8 mouse cellular contexts compared by ENCODE assay signal in the genomic region with DNA sequence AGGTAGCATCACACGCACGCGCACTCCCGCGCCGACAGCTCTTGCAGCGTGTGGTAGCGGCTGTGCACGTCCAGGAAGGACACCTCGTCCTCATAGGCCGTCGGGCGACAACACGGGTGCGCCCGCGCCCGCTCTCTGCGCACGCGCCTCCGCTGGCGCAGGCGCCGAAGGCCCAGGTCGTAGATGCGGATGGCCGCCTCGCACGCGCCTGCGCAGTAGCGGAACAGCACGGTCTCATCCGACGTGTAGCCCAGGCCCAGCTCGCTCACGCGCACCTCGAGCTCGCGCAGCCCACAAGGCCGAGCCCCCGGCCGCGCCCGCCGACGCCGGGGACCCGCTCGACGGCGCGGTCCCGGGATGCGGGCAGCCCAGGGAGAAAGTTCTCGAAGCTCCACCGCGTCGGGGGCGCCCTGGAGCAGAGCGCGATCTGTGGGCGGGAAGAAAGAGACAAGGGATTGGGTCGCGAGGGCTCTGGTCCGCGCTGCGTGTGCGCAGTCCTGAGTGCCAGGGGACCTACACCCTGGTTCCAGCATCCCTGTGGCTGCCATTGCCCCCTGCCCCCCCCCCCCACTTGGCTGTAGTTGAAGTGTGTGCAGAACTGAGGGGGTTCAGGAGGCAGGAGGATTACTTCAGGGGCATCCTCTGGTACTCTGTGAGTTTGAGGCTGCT. TPM values are rescaled to one million over a fixed set of nuclear protein-coding genes. Genes with fewer than 3 reads are reported as not detected.
DNase-seq lines count a peak whose midpoint lies in the region; ATAC-seq and TF ChIP-seq lines count a peak whose summit lies in the region.

No protein-coding gene starts in this region.

- ATAC-seq in embryonic facial prominence, embryonic 13.5 days (ENCODE audit: insufficient number of reproducible peaks, insufficient read depth, low FRiP score, low TSS enrichment, low read depth), result peak; percentile 15; the same call in 1 of the 2 replicates
- peak; percentile 55 for ATAC-seq in intestine, embryonic 15.5 days

- H3K9ac ChIP-seq in embryonic facial prominence, embryonic 13.5 days, result peak overlapping the region; percentile 27; the same call in 1 of the 2 replicates
- peak overlapping the region; percentile 32 for H3K9ac ChIP-seq in intestine, embryonic 15.5 days

- no peaks in the 10 kb centered on the region for H3K36me3 ChIP-seq in embryonic facial prominence, embryonic 13.5 days
- no peaks in the 10 kb centered on the region for H3K36me3 ChIP-seq in intestine, embryonic 15.5 days
- H3K36me3 ChIP-seq in testis, adult 2 months (ENCODE audit: control insufficient read depth, insufficient read depth, low read length), result no peaks in the 10 kb centered on the region

- no peaks in the 10 kb centered on the region for H3K9me3 ChIP-seq in embryonic facial prominence, embryonic 13.5 days
- H3K9me3 ChIP-seq in intestine, embryonic 15.5 days, result no peaks in the 10 kb centered on the region

- H3K4me2 ChIP-seq in embryonic facial prominence, embryonic 13.5 days, result peak overlapping the region; percentile 51
- peak overlapping the region; percentile 58 for H3K4me2 ChIP-seq in intestine, embryonic 15.5 days (replicated peaks)

- DNase-seq in left cerebral cortex, postnatal 4 days, result peak; percentile 57
- DNase-seq in left cerebral cortex, adult 18-20 months (ENCODE audit: low spot score in 2 of 2), result no peak
- peak; percentile 28 for DNase-seq in lung, postnatal 14 days
- no peak for DNase-seq in layer of hippocampus, postnatal 25 days (ENCODE audit: extremely low spot score in 1 of 2, low spot score in 1 of 2)
- DNase-seq in B cell, adult 2 months, result no peak

- H3K4me3 ChIP-seq in embryonic facial prominence, embryonic 13.5 days, result peak overlapping the region; percentile 33
- H3K4me3 ChIP-seq in intestine, embryonic 15.5 days (replicated peaks), result peak overlapping the region; percentile 25
- H3K4me3 ChIP-seq in testis, adult 2 months (ENCODE audit: control insufficient read depth, low read depth, low read length), result peak overlapping the region; percentile 79

- no peak; the same call in 1 of the 2 replicates for TF ChIP-seq CTCF in testis, adult 2 months (IDR thresholded peaks at IDR 0.05; ENCODE audit: control insufficient read depth, insufficient read depth, insufficient replicate concordance, low read depth, low read length)

- H3K27ac ChIP-seq in embryonic facial prominence, embryonic 13.5 days, result no peak overlapping the region
- H3K27ac ChIP-seq in intestine, embryonic 15.5 days, result no peak overlapping the region
- peak overlapping the region; percentile 65; the same call in 1 of the 2 replicates for H3K27ac ChIP-seq in testis, adult 2 months (ENCODE audit: control insufficient read depth, insufficient read depth, low read depth, low read length)

- 29% methylated on average over 71 of the region's 71 CpGs for WGBS in embryonic facial prominence, embryonic 13.5 days
- WGBS in intestine, embryonic 15.5 days, result 28% methylated on average over 71 of the region's 71 CpGs

- peak; percentile 48 for TF ChIP-seq POLR2A in testis, adult 2 months (IDR thresholded peaks at IDR 0.05; ENCODE audit: control insufficient read depth, low read depth, low read length)

- intact Hi-C loops in left cerebral cortex, postnatal 4 days (cut with DNase I), result no loop called here

- H3K4me1 ChIP-seq in embryonic facial prominence, embryonic 13.5 days, result peaks cover 25% of the 10 kb centered on the region
- peaks cover 18% of the 10 kb centered on the region for H3K4me1 ChIP-seq in intestine, embryonic 15.5 days (replicated peaks)
- peaks cover 27% of the 10 kb centered on the region for H3K4me1 ChIP-seq in testis, adult 2 months (ENCODE audit: control insufficient read depth, insufficient read depth, low read length)

- H3K27me3 ChIP-seq in embryonic facial prominence, embryonic 13.5 days, result peaks cover 63% of the 10 kb centered on the region
- peaks cover 43% of the 10 kb centered on the region for H3K27me3 ChIP-seq in intestine, embryonic 15.5 days (replicated peaks)
- no peaks in the 10 kb centered on the region for H3K27me3 ChIP-seq in testis, adult 2 months (ENCODE audit: control insufficient read depth, insufficient read depth, low read length)

RNA-seq across cellular contexts. Expression of a gene that starts 5.8 kb away (rescaled TPM):
- total RNA-seq in left cerebral cortex, postnatal 4 days (2021), result 1 to 10 TPM; 1.2 to 1.3 TPM
- 1 to 10 TPM; 3.4 to 4.7 TPM for total RNA-seq in left cerebral cortex, adult 18-20 months (2021)
- 17.7 and 18.4 TPM in 2 replicates for polyA plus RNA-seq in embryonic facial prominence, embryonic 13.5 days (2015; fragmentation: Nextera tagmentation; extraction: Ambion mirVana)
- 9.9 and 10.7 TPM in 2 replicates for polyA plus RNA-seq in intestine, embryonic 15.5 days (2015; fragmentation: Nextera tagmentation; extraction: Ambion mirVana)
- polyA plus RNA-seq in testis, adult 2 months (2012; rRNA removed), result 7.8 and 9.2 TPM in 2 replicates
- 1 to 10 TPM; 2.7 to 3.6 TPM for total RNA-seq in layer of hippocampus, postnatal 25 days (2021)

RNA-seq across cellular contexts. Expression of a gene that starts 13.0 kb away (rescaled TPM):
- total RNA-seq in left cerebral cortex, postnatal 4 days (2021), result 10 to 100 TPM; 80.0 to 90.4 TPM
- total RNA-seq in left cerebral cortex, adult 18-20 months (2021), result 10 to 100 TPM; 61.8 to 63.0 TPM
- polyA plus RNA-seq in embryonic facial prominence, embryonic 13.5 days (2015; fragmentation: Nextera tagmentation; extraction: Ambion mirVana), result 40.5 and 46.5 TPM in 2 replicates
- polyA plus RNA-seq in intestine, embryonic 15.5 days (2015; fragmentation: Nextera tagmentation; extraction: Ambion mirVana), result 38.7 and 42.8 TPM in 2 replicates
- polyA plus RNA-seq in testis, adult 2 months (2012; rRNA removed), result 29.7 and 31.3 TPM in 2 replicates
- total RNA-seq in layer of hippocampus, postnatal 25 days (2021), result 10 to 100 TPM; 61.1 to 73.0 TPM

RNA-seq across cellular contexts. Expression of a gene that starts 18.5 kb away (rescaled TPM):
- total RNA-seq in left cerebral cortex, postnatal 4 days (2021), result 1 to 10 TPM; 1.2 TPM
- total RNA-seq in left cerebral cortex, adult 18-20 months (2021), result 1 to 10 TPM in 1 of 2 experiments, under 1 TPM in 1; 0.88 to 1.1 TPM
- polyA plus RNA-seq in embryonic facial prominence, embryonic 13.5 days (2015; fragmentation: Nextera tagmentation; extraction: Ambion mirVana), result 1.2 and 1.7 TPM in 2 replicates
- polyA plus RNA-seq in intestine, embryonic 15.5 days (2015; fragmentation: Nextera tagmentation; extraction: Ambion mirVana), result 1.2 and 1.6 TPM in 2 replicates
- 158 and 194 TPM in 2 replicates for polyA plus RNA-seq in testis, adult 2 months (2012; rRNA removed)
- total RNA-seq in layer of hippocampus, postnatal 25 days (2021), result 1 to 10 TPM in 1 of 2 experiments, under 1 TPM in 1; 0.89 to 1.6 TPM

RNA-seq across cellular contexts. Expression of a gene that starts 33.7 kb away (rescaled TPM):
- 10 to 100 TPM; 10.8 to 12.6 TPM for total RNA-seq in left cerebral cortex, postnatal 4 days (2021)
- 10 to 100 TPM in 1 of 2 experiments, 1 to 10 TPM in 1; 9.6 to 13.5 TPM for total RNA-seq in left cerebral cortex, adult 18-20 months (2021)
- polyA plus RNA-seq in embryonic facial prominence, embryonic 13.5 days (2015; fragmentation: Nextera tagmentation; extraction: Ambion mirVana), result 19.2 and 24.6 TPM in 2 replicates
- polyA plus RNA-seq in intestine, embryonic 15.5 days (2015; fragmentation: Nextera tagmentation; extraction: Ambion mirVana), result 14.3 and 15.2 TPM in 2 replicates
- 9.2 and 12.4 TPM in 2 replicates for polyA plus RNA-seq in testis, adult 2 months (2012; rRNA removed)
- 10 to 100 TPM; 11.5 to 14.4 TPM for total RNA-seq in layer of hippocampus, postnatal 25 days (2021)

RNA-seq across cellular contexts. Expression of a gene that starts 34.0 kb away (rescaled TPM):
- 100 to 1,000 TPM; 187 to 194 TPM for total RNA-seq in left cerebral cortex, postnatal 4 days (2021)
- 100 to 1,000 TPM; 218 to 234 TPM for total RNA-seq in left cerebral cortex, adult 18-20 months (2021)
- 397 and 420 TPM in 2 replicates for polyA plus RNA-seq in embryonic facial prominence, embryonic 13.5 days (2015; fragmentation: Nextera tagmentation; extraction: Ambion mirVana)
- polyA plus RNA-seq in intestine, embryonic 15.5 days (2015; fragmentation: Nextera tagmentation; extraction: Ambion mirVana), result 471 and 522 TPM in 2 replicates
- polyA plus RNA-seq in testis, adult 2 months (2012; rRNA removed), result 135 and 159 TPM in 2 replicates
- 100 to 1,000 TPM; 242 to 258 TPM for total RNA-seq in layer of hippocampus, postnatal 25 days (2021)

Comparison
In these comparisons a context has a peak if more than half of its experiments do, and no peak if none do; other contexts are left out.
1. DNase-seq: peak in left cerebral cortex, postnatal 4 days (single experiment) and lung, postnatal 14 days (single experiment); none in left cerebral cortex, adult 18-20 months (0 of 2), layer of hippocampus, postnatal 25 days (0 of 2) and B cell, adult 2 months (0 of 2).
2. H3K4me3 ChIP-seq: peak in every context shown above with its lines; median percentile 79 in testis, adult 2 months; 33 in embryonic facial prominence, embryonic 13.5 days; 25 in intestine, embryonic 15.5 days.